19 mouse cellular contexts compared by ENCODE assay signal in the genomic region with DNA sequence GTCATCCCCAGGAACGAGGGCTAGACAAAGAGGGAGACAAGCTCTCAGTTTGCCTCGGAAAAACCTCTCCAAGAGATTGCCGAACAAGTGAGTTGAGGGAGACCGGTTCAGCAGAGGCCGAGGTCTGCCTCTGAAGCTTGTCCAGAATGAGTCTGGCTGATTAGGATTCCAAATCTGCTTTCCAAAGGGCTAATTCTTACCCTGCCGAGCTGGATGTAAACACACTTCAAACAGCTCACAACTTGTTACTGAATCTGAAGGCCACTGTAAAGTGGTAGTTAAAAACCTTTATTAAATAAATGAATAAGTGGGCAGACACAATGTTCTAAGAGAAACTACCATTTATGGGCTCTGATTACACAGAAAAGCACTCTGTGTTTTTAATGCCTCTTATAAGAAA.
"Had no signal": no experiment of that assay in that cellular context is flagged by ENCODE, and none has a peak within 500 bp of the region (broad histone marks: within the 10 kb centered on the region; RNA-seq: fewer than 3 reads in every experiment).

No protein-coding gene starts in this region.

- H3K27ac ChIP-seq: left cerebral cortex, adult 2 months; liver, embryonic 13.5 days; midbrain, embryonic 12.5 days; stomach, postnatal 0 days had no signal

- H3K4me2 ChIP-seq: liver, embryonic 13.5 days; lung, embryonic 14.5 days; midbrain, embryonic 12.5 days had no signal

- H3K27me3 ChIP-seq: liver, embryonic 13.5 days; megakaryocyte, embryonic 14.5 days; midbrain, embryonic 12.5 days had no signal

- H3K4me1 ChIP-seq: liver, embryonic 13.5 days; megakaryocyte, embryonic 14.5 days had no signal

- H3K4me3 ChIP-seq: left cerebral cortex, adult 2 months; liver, embryonic 13.5 days; megakaryocyte, embryonic 14.5 days; midbrain, embryonic 12.5 days had no signal

- H3K36me3 ChIP-seq: liver, embryonic 13.5 days; midbrain, embryonic 12.5 days had no signal

- H3K9me3 ChIP-seq: liver, embryonic 13.5 days; midbrain, embryonic 12.5 days had no signal

- H3K9ac ChIP-seq: liver, embryonic 13.5 days; lung, embryonic 14.5 days; midbrain, embryonic 12.5 days had no signal

- DNase-seq: kidney, adult 18-20 months; kidney, adult 9 months; kidney, postnatal 14 days; kidney, postnatal 4 days; layer of hippocampus, postnatal 36 days; liver, embryonic 13.5 days; lung, embryonic 14.5 days; lung, postnatal 10 days; lung, postnatal 36 days; right cerebral cortex, adult 18-20 months; right cerebral cortex, postnatal 14 days; right cerebral cortex, postnatal 4 days; thymus, adult 2 months; thymus, postnatal 14 days; thymus, postnatal 4 days had no signal
